Mouse (Mus musculus): Measurements from ENCODE around the gene Acot7. TPM values are rescaled to one million over a fixed set of nuclear protein-coding genes. Genes with fewer than 3 reads are reported as not detected.
A peak's percentile ranks its signal among the peaks of the same experiment; 100 is the strongest.

The Acot7 gene
- total RNA-seq (2021), result 10 to 100 TPM; 13.5 to 17.6 TPM
- long read RNA-seq, experiment 1, transcript Acot7-206 (9 exons, 1,505 nt), result minor isoform, 7 of 23 reads
- long read RNA-seq, experiment 1, transcript Acot7-202 (9 exons, 1,457 nt), result major isoform, 8 of 23 reads
- long read RNA-seq, experiment 1, partial matches to known transcripts, result 2 of 23 reads
- long read RNA-seq, experiment 1, other reads (novel, unspliced or antisense), result 6 of 23 reads
- long read RNA-seq, experiment 2, transcript Acot7-206 (9 exons, 1,505 nt), result major isoform, 5 of 20 reads
- long read RNA-seq, experiment 2, transcript Acot7-202 (9 exons, 1,457 nt), result major isoform, 5 of 20 reads
- long read RNA-seq, experiment 2, partial matches to known transcripts, result 3 of 20 reads
- long read RNA-seq, experiment 2, other reads (novel, unspliced or antisense), result 7 of 20 reads

DNA sequence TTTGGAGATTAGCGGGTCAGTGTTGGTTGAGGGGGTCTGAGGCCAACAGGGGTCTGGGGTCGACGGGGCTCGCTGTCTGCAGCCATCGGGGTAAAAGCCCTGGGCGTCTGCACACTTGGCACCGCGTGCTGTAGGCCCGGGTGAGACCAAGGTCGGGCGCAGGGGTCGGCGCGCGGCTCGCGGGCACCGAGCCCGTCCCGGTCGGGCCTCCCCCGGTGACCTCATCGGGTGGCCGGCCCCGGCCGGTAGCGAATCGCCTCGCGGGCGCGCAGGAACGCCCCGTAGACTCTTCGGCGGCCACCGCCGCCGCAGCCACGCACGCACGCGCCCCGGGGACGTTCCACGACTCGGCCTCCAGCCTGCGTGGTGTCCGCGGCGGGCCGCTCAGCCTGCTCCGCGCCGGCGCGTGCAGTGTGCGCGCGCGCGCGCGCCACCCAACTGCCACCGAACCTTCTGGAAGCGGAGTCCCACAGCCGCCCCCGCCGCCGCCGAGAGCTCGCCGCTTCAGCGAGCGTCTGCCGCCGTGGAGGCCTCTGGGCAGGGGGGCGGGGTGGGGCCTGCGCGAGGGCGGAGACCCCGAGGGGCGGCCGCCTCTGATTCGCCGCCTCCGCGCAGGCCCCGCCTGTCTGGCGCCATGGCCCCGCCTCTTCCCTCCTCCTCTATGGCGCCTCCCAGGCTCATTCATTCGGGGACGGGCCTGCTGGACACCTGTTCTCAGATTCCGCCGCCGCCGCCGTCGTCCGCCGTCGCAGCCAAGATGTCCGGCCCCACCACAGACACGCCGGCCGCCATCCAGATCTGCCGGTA lies at the start of gene Acot7:
TSS of gene Acot7 (plus strand) at position 598 of the 807 bp plus-strand sequence.
- peak; percentile 89 to 93 for DNase-seq (ENCODE audit: low spot score in 2 of 2)

DNA sequence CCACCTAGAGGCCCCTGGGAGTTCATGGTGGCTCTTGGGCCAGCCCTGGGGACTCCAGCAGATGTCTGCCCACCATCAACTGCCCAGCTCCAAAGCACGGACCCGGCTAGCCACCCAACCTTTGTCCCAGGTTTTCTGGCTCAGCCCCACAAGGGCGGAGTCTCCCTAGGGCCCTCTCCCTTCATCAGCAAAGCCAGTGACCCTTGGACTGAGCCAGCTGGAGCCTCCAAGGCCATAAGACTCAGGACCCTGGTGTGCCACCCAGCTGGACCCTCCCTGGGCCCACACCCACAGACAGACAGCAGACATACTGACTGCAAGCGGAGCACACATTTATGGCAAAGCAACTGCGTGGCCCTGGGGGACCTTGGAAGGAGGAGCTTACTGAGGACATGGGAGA lies 49.1 kb upstream of the Acot7 start:
- DNase-seq (ENCODE audit: low spot score in 2 of 2), result no peak

DNA sequence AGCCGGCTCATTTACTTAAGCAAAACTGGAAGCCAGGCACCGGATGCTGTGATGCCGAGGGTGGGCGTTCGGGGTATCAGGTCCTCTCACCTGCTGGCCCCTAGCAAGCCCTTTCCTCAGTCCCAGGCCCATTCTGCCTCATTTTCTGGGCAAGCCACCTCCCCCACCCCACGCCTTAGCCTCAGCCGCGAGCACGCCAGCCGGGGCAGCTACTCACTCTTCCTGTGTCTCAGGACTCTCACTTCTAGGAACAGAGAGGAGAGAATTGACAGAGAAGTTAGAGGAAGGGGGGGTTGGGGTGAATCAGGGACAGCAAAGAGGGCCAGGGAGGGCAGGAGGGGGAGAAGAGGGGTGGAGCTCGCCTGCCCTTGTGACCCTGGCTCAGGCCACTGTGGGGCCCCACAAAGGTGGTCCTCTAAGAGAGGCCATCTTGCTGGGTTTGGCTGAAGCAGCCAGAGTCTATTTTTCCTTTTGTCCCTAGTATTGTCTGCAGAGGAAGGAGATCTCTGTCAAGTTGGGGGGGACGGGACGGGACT lies 48.5 kb upstream of the Acot7 start:
- no peak for DNase-seq (ENCODE audit: low spot score in 2 of 2)

DNA sequence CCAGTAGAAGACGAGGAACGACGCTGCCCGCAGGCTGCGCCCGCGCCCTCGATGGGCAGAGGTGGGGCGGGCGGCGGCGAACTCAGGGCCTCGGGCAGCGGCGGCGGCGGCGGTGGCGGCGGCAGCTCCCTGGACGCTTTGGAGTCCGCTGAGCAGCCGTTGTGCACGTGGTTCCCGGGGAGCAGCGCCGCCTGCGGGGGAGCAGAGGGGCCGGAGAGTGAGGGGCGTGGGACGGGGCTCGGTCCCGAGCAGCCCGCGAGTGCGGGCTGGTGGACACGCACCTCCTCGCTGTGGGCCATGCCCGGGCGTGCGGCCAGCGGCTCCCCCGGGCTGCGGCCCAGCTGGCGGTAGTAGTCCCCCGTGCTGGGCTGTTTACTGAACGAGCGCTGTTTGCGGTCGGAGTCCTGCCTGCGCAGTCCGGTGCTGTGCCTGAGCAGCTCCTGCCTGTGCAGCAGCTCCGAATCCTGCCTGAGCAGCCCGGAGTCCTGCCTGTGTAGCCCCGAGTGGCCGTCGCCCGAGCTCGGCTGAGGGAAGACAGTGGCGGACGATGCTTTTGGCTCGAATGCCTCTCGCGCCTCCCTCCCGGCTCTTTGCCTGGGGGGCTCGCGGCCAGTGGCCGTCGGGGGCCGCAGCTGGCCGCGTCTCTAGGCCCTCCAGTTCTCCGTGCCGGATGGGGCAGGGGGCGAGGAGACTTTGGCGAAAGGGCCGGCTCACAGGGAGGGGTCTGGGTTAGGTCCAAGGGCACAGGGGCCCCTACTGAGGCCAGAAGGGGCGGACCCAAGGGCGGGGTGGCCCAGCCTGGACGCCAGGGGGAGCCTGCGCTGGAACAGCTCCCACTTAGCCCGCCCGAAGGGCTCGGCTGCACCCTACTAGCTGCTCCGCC lies 46.9 kb upstream of the Acot7 start:
- DNase-seq (ENCODE audit: low spot score in 2 of 2), result peak in 1 of 2 experiments; percentile 72

DNA sequence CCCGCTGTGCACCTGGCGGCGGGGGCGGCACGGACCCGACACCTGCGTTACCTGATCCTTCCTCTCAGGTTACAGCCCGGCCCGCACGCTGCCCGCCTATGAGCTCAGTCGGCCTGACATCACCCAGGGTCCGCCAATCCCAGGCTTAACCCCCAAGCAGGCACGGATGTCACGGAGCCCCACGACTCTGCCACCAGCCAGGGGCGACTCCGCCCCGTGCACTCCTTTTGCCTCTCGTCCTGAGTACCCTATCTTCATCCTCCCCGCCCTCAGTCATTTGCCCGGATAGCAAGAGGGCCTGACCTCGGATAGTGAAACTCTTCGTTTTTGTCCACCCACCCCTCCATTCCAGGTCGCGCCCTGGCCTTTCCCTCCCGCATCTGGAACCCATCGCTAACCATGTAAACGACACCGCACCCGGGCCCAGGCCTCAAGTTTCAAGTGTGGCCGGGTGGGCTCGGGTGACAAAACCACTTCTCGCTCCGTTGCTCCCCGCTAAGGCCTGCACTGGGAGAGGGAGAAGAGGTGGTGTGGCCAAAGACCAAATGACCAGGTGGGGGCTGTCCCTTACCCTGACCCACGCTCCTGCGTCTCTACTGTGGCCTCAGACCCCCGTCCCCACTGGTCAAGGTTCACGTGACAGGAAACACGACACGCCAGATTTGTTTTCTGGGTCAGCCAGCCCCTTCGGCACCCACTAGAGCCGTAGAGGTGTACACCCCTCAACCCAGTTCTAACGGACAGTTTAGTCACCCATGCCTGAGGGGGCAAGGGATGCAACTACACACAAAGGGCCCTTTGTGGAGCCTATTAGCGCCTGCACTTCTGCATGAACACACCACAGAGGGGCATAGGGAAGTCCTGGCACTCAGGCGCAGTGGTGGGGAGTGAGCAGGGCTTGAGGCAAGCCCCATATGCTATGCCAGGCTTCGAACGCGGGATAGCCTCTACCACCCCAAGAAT lies 45.8 kb upstream of the Acot7 start:
- no peak for DNase-seq (ENCODE audit: low spot score in 2 of 2)

DNA sequence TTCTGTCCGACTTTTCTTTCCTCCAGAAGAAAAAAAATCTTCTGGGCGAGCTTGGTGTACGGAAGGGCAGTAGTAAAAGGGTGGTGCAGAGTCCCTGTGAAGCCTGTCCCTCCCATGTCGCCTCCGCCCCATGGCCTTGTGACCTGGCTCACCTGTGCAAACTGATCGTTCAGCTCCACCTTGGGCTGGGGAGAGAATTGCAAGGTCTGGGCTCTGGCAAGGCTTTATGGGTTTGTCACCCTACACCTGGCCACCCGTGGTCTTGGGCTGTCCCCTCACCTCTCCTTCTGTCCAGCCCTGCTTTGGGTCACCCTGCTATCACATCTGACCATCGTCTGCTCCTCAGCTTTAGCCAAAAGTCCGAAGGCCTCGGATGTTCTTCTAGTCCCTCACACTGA lies 45.2 kb upstream of the Acot7 start:
- no peak for DNase-seq (ENCODE audit: low spot score in 2 of 2)

DNA sequence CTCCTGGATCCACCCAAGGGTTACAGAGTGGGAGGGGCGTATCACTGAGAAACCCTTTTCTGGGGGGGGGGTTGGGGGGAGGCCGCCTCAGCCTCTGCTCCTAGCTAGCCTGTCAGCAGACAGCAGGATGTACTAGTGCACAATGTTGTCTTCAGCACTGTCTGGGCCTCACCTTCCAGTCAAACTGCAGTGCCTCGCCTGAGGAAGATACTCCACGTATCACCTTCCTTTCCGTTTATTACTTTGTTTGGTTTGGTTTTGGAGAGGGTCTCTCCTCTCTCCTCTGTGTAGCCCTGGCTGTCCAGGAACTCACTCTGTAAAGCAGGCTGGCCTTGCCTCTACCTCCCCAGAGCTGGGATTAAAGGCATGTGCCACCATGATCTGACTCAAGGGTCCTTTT lies 44.7 kb upstream of the Acot7 start:
- no peak for DNase-seq (ENCODE audit: low spot score in 2 of 2)

DNA sequence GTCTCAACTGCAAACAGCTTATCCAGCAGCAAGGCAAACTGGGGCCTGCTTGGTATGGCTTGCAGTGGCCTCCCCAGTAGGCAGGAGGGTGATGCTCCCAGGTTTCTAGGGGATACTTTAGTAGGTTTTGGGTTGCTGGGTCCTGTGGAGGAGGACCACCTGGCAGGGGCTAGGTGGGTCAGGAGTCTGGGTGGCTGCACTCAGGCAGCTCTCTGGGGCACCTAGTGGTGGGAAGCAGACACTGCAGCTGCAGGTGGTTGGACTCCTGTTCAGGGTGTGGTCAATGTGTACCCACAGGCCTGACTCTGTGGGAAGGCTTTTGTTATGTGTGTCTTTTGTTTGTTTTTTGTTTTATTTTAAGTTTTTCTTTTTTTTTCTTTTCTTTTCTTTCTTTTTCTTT lies 43.4 kb upstream of the Acot7 start:
- DNase-seq (ENCODE audit: low spot score in 2 of 2), result no peak

DNA sequence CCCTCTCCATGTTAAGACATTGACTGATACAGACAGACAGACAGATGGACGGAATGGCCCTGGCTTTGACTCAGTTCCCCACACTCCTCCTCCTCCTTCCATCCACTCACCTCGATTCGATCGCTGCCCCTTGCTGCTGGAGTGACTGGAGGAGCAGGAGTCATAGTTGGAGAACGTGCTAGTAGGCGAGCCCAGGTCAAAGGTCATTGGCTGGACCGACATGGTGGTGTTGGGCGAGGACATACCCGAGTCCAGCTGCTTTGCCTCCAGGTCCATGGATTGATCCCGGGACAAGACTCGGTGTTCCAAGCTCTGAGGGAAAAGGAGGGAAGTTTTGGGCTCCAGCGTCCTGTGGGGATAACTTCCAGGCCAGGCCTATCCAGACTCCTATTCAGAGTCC lies 42.6 kb upstream of the Acot7 start:
- no peak for DNase-seq (ENCODE audit: low spot score in 2 of 2)

DNA sequence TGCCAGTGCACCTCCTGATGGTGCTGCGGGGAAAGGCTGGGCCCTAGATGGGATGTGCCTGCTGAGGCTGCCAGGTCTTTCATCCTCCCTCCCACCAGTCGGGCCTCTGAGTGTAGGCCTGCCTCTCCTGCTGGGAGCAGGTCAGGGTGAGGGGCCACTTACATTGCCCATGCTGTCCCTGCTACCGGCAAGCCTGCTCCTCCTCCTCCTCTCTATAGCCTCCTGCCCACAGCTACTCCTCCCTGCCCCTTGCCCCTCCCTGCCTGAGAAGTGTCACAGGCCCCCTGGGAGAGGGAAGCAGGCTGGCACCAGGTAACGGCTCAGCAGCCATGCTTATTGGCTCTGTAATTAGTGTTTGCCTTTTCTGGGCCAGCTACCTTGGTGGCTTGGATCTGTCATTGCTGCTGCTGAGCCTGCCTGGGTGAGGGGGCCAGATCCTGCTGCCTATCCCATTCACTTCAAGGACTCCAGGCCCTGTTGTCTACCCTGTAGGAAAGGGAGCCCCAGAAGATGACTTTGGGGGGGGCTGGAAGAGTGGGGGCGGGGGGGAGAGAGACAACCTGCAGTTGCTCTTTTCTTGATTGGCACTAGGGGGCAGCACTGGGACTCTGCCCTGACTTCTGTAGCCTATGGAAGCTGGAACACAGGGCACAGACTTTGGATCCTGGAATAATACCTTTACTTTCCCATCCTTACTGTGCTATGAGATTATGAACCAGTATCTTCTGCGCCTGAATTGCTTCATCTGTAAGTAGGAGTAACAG lies 41.6 kb upstream of the Acot7 start:
- DNase-seq (ENCODE audit: low spot score in 2 of 2), result no peak

DNA sequence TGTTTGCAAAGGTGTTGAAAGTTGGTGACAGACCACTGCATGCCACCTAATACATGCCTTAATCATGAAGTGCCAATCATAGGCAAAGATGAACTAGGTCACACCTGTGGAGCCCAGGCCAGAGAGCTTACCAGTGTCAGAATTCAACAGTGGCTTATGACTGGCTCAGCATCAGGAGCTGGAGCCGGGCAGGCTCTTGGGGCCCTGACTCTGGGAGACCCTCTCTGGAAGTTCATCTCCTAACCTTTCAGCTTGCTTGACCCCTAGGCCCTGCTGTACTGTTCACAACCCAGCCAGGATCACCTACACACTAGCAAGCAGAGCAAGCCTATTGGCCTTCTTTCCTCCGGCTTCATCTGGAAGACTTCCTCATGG lies 41.1 kb upstream of the Acot7 start:
- no peak for DNase-seq (ENCODE audit: low spot score in 2 of 2)

DNA sequence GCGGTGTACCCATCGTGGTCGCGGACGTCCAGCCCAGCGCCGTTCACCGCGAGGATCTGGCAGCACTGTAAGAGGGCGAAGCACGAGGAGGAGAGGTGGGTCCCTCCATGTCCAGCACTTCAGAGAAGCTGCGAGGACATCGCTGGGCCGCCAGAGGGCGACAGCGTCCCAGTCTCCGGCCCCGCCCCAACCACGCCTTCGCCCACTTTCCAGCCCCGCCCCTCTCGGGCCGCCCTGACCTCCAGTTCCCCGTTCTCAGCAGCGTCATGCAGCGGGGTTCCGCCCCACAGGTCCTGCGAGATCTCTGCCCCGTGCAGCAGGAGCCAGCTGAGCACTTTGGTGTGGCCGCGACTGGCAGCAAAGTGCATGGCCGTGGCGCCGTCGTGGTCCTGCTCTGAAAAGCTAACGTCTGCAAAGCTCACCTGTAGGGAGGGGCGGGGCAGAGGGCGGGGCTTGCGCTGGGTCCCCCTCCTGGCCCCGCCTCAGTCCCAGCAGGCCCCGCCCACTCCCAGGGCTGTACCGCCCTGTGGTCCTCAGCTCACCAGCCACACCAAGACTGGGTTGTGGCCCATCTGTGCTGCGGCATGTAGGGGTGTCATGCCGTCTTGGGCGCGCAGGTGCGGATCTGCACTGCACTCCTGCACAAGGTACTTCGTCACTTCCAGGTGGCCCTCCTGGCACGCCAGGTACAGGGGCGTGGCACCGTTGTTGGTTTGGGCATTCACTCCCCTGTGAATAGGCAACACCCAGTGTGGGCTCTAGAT lies 39.3 kb upstream of the Acot7 start:
- peak; percentile 77 to 89 for DNase-seq (ENCODE audit: low spot score in 2 of 2)

DNA sequence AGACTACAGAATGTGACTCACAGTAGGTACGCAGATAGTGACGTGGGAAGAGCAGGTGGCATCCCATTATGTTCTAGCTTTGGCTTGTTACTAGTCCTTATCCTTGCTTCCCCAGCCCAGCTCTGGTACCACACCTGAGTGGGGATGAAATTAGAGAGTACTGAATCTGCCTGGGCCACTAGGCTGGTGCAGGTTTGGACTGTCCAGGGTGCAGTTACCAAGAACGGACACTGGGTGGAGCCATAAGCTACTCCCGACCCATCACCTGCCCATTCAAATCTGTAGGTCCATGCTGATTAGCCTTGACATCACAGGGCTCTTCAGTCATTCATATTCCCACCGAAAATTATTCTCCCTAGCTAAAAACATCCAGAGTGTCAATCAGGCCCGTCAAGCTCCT lies 37.5 kb upstream of the Acot7 start:
- DNase-seq (ENCODE audit: low spot score in 2 of 2), result no peak

DNA sequence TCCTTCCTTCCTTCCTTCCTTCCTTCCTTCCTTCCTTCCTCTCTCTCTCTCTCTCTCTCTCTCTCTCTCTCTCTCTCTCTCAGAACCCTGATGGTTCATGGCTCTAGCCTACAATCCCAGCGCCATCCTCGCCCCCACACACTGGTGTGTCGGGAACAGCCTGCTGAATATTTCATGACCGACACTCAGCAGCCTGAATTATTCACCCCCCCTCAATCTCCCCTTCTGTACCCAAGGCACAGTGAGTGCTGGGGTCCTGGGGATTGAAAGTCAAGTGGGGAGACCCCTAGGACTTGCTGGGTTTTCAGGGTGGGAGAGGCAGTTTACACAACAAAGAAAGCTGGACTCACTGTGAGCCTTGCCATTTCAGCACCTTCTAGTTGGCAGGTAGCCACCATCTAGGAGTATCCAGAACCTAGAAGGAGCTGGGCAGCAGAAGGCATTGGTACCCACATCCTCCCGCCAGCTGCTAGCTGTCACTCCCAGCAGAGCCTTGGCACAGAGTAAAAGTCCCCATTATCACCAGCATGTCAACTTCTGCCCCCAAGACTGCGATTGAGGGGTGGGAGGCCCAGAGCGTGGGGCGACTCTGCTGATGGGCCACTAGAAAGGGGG lies 36.3 kb upstream of the Acot7 start:
- no peak for DNase-seq (ENCODE audit: low spot score in 2 of 2)

DNA sequence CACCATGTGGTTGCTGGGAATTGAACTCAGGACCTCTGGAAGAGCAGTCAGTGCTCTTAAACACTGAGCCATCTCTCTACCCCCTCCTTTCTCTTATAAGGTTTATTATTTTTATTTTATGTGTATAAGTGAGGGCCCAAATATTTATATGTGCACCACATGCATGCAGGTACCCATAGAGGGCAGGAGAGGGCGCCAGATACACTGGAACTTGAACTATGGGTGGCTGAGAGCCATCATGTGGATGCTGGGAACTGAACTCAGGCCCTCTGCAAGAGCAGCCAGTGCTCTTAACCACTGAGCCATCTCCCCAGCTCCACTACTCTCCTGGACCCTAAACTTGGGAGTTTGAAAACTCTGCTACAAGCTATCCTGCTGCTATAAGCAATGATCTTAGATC lies 34.3 kb upstream of the Acot7 start:
- DNase-seq (ENCODE audit: low spot score in 2 of 2), result no peak

DNA sequence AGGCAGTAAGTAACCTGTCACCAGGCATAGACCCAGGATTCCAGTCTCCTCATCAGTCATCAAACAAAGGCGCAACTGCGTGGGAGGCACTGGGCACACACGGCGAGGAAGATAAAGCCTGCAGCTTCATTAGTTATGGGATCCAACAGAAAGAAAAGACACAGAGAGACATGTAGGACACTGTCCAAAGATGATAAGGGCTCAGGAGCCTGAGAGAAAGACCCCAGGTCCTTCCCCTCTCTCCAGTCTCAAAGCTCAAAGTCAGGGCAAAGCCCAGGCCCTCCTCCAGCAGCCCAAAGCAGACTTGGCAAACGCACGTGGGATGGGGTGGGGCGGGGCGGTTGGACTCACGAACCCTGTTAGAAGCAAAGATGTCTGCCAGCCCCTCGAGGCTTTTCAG lies 32.5 kb upstream of the Acot7 start:
- no peak for DNase-seq (ENCODE audit: low spot score in 2 of 2)

DNA sequence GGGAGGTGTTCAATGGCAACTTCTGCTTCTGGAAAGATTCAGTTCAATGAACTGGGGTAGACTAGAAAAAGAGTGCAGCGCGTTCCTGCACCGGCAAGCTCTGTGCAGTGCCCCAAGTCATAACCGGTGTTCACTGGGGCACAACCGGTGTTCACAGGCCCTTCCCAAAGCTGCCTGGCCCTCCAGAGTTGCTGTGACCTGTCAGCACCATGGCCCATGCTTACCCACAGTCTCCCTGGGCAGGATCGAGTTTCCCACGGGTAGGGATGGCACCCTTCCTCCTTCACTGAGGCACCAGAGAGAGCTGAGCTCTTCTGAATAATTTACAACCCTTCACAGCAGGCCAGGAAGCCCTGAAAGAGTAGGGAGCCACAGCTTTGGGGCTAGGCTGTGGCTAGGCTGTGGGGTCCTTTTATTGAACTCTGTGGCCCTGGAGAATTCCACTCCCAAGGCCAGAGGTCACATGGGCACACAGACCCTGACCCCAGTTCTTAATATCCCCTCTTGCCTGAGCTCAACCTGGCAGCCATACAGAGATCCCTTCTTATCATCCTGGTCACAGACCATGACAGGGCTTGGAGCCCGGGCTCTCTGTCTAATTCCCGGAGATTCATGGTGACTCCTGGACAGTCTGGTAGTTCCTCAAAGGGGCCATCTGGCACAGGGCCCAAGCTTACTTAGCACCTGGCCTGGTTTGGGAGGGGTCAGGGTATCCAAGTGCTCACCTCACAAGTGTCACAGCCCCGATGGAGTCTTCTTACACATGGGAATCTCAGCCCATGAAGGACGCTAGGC lies 31.7 kb upstream of the Acot7 start:
- no peak for DNase-seq (ENCODE audit: low spot score in 2 of 2)
